Mouse (Mus musculus): ENCODE data around the gene Aqp7. TPM values are rescaled to one million over a fixed set of nuclear protein-coding genes. Genes with fewer than 3 reads are reported as not detected.
A peak's percentile ranks its signal among the peaks of the same experiment; 100 is the strongest.

Aqp7 gene
- polyA plus RNA-seq (2014; fragmentation: Nextera tagmentation; extraction: Ambion mirVana) = 0.16 TPM in 2 replicates

DNA sequence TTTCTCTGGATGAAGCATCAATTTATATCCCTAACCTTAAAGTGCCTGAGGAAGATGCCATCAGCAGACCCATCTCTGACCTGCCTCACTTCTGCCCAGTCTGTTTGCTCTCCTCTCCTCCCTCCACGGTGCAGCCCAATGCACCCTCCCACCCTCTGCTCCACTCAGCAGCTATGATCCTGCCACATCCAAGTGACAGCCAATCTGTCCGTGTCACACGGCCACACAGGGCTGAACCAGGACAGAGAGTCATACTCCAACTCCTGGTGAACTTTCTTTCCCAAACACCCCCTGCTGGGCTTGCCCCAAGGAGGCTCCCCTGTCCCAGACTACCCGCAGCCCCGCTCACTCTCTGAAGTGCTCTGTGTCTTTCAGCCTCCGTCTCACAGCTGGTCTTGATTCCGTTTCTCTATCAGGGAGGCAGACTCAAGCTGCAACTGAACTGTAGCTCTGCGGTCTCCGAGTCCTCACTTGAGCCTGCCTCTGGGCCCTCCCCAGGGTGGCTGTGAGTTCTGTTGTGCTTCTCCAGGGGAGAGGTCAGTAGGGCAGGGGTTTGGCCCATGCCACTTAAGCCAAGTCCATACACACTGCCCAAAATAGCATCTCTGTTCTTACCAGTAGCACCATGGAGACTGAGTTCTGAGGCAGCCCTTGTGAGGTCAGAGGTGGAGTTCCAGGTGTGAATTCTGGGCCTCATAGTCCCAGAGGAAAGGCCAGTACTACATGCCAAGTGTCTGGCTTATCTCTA is at the start of gene Aqp7:
TSS of gene Aqp7 (minus strand) at position 616 of the 748 bp plus-strand sequence.
- Histone ChIP-seq H3K9ac (ENCODE audit: low read length) (no peak within 1 kb of the TSS), H3K4me3 (ENCODE audit: low read depth, low read length) (no peak within 1 kb of the TSS), H3K27ac (ENCODE audit: low read depth) (no peak within 1 kb of the TSS), H3K9me3 (ENCODE audit: control insufficient read depth, low read length) (no peaks in the 10 kb centered on the region), H3K4me1 (replicated peaks; ENCODE audit: control insufficient read depth, insufficient read depth, low read length) (no peaks in the 10 kb centered on the region), H3K4me2 (ENCODE audit: low read length) (no peak within 1 kb of the TSS), H3K27me3 (replicated peaks; ENCODE audit: control insufficient read depth, insufficient read depth, low read length) (no peaks in the 10 kb centered on the region), H3K36me3 (ENCODE audit: control insufficient read depth, insufficient read depth, low read length) (no peaks in the 10 kb centered on the region)
- WGBS = 39% methylated on average over 9 of the region's 9 CpGs
- ATAC-seq (replicated peaks; ENCODE audit: low FRiP score, low TSS enrichment, low read depth) (no peak), DNase-seq (ENCODE audit: low spot score) (no peak)

DNA sequence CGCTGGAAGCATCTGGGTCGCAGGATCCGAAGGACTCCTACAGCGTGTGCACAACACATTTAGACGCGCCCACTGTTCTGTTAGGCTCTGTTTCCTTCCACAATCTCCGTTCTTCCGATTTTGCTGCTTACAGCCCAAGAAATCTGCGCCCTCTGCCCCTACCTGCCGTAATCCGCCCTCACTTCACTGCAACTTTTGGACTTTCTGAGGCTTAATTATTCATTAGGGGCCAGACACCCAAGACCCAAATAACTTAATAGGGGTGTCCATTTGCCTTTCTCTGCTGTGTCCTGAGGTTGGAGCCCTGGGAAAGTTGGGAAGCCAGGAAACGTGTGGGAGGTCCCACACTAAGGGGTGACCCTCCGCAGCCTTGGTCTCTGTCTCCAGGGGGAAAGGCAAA is 49.4 kb upstream of the Aqp7 start:
- DNase-seq (ENCODE audit: low spot score) = no peak
- WGBS = 43% methylated on average over 13 of the region's 13 CpGs
- no peak for ATAC-seq (replicated peaks; ENCODE audit: low FRiP score, low TSS enrichment, low read depth)
- Histone ChIP-seq H3K9me3 (ENCODE audit: control insufficient read depth, low read length) (no peaks in the 10 kb centered on the region), H3K4me3 (ENCODE audit: low read depth, low read length) (0 out of 2 replicates have a peak overlapping the region, but pooled peaks have one; percentile 29), H3K4me1 (replicated peaks; ENCODE audit: control insufficient read depth, insufficient read depth, low read length) (peaks cover 22% of the 10 kb centered on the region), H3K36me3 (ENCODE audit: control insufficient read depth, insufficient read depth, low read length) (no peaks in the 10 kb centered on the region), H3K27ac (ENCODE audit: low read depth) (no peak overlapping the region), H3K4me2 (ENCODE audit: low read length) (no peak overlapping the region), H3K27me3 (replicated peaks; ENCODE audit: control insufficient read depth, insufficient read depth, low read length) (peaks cover 17% of the 10 kb centered on the region; the same call in 1 of the 2 replicates), H3K9ac (ENCODE audit: low read length) (no peak overlapping the region)

DNA sequence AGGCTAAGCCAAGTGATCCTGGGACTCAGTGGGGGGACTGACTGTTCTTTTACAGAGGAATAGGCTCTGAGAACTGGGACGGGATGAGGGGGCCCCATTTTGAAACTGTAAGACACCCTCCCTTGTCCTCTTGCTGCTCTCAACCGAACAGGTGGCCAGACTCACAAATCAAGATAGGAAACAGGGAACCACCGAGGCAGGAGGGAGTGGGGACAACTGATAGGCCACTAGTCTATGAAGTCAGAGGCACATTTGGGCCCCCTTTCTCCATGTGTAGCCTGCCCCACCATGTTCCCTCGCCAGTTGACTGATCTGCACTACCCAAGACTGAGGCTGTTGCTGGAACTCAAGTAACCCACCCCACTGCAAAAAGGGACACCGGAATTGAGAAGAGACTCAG is 48.9 kb upstream of the Aqp7 start:
- no peak overlapping the region for H3K9ac ChIP-seq (ENCODE audit: low read length)
- no peaks in the 10 kb centered on the region for H3K9me3 ChIP-seq (ENCODE audit: control insufficient read depth, low read length)
- no peaks in the 10 kb centered on the region for H3K36me3 ChIP-seq (ENCODE audit: control insufficient read depth, insufficient read depth, low read length)
- no peak overlapping the region for H3K4me3 ChIP-seq (ENCODE audit: low read depth, low read length)
- DNase-seq (ENCODE audit: low spot score) (no peak), ATAC-seq (replicated peaks; ENCODE audit: low FRiP score, low TSS enrichment, low read depth) (no peak)
- peaks cover 17% of the 10 kb centered on the region; the same call in 1 of the 2 replicates for H3K27me3 ChIP-seq (replicated peaks; ENCODE audit: control insufficient read depth, insufficient read depth, low read length)
- H3K27ac ChIP-seq (ENCODE audit: low read depth) = no peak overlapping the region
- 80% methylated on average over 5 of the region's 5 CpGs for WGBS
- H3K4me1 ChIP-seq (replicated peaks; ENCODE audit: control insufficient read depth, insufficient read depth, low read length) = peaks cover 22% of the 10 kb centered on the region
- no peak overlapping the region for H3K4me2 ChIP-seq (ENCODE audit: low read length)

DNA sequence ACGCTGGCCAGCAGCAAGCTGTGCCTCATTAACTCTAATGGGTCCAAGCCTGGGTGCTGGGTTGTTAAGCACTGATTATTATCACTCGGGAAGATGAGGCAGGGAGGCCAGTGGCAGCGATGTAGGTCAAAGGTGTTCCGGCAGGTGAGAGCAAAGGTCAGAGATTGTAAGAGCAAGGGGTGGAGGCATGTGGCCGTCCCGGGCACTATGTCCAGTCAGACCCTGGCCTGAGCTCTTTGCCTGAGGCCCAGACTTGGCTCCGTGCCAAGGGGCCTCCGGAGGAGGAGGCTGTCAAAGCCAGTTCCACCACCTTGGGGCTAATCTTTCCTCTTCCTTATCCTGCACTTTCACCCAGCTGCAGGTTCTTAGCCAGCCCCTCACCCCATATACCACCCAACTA is 48.2 kb upstream of the Aqp7 start:
- H3K9me3 ChIP-seq (ENCODE audit: control insufficient read depth, low read length) = no peaks in the 10 kb centered on the region
- ATAC-seq (replicated peaks; ENCODE audit: low FRiP score, low TSS enrichment, low read depth) (no peak), DNase-seq (ENCODE audit: low spot score) (no peak)
- no peak overlapping the region for H3K4me3 ChIP-seq (ENCODE audit: low read depth, low read length)
- H3K27me3 ChIP-seq (replicated peaks; ENCODE audit: control insufficient read depth, insufficient read depth, low read length) = peaks cover 17% of the 10 kb centered on the region; the same call in 1 of the 2 replicates
- WGBS = 35% methylated on average over 8 of the region's 8 CpGs
- no peak overlapping the region for H3K9ac ChIP-seq (ENCODE audit: low read length)
- peaks cover 22% of the 10 kb centered on the region for H3K4me1 ChIP-seq (replicated peaks; ENCODE audit: control insufficient read depth, insufficient read depth, low read length)
- H3K4me2 ChIP-seq (ENCODE audit: low read length) = no peak overlapping the region
- no peaks in the 10 kb centered on the region for H3K36me3 ChIP-seq (ENCODE audit: control insufficient read depth, insufficient read depth, low read length)
- no peak overlapping the region for H3K27ac ChIP-seq (ENCODE audit: low read depth)

DNA sequence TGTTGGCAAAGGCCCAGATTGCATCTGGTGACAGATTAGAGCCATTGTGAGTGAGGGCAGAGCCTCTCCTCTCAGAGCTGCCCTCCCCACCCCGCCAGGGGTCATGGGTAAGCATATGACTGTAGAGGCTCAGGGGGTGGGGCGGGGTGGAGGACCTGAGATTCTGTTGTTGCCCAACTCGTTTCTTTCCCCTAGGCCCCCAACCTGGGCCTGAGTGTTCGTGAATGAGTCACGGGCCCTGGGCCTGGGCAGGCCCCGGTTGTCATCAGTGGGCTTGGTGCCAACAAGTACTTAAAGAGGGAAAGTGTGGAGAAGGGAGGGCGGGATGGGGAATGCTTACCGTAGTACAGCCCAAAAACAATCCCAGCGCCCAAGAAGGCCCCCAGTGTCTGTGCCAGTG is 46.4 kb upstream of the Aqp7 start:
- no peaks in the 10 kb centered on the region for H3K36me3 ChIP-seq (ENCODE audit: control insufficient read depth, insufficient read depth, low read length)
- no peak for ATAC-seq (replicated peaks; ENCODE audit: low FRiP score, low TSS enrichment, low read depth)
- no peak overlapping the region for H3K27ac ChIP-seq (ENCODE audit: low read depth)
- H3K9ac ChIP-seq (ENCODE audit: low read length) = no peak overlapping the region
- no peak overlapping the region for H3K4me2 ChIP-seq (ENCODE audit: low read length)
- WGBS = 58% methylated on average over 9 of the region's 9 CpGs
- H3K27me3 ChIP-seq (replicated peaks; ENCODE audit: control insufficient read depth, insufficient read depth, low read length) = peaks cover 17% of the 10 kb centered on the region; the same call in 1 of the 2 replicates
- no peaks in the 10 kb centered on the region for H3K9me3 ChIP-seq (ENCODE audit: control insufficient read depth, low read length)
- no peak overlapping the region for H3K4me3 ChIP-seq (ENCODE audit: low read depth, low read length)
- H3K4me1 ChIP-seq (replicated peaks; ENCODE audit: control insufficient read depth, insufficient read depth, low read length) = peaks cover 22% of the 10 kb centered on the region
- DNase-seq (ENCODE audit: low spot score) = no peak

DNA sequence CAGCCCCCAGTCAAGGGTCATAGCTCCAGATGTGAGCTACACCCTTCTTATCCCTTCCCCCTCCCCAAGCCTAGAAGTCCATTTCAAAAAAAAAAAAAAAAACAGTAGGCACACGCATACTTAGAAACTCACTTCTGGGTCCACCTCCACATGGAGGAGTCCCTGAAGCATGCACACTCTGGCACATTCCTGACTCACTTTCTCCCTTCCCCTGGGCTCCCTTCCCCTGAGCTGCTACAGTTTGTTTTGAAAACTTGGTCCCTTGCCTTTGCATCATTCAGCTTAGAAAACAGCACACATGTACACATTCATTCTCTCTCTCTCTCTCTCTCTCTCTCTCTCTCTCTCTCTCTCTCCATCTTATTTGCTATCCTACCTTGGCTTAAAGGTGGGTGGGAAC is 45.0 kb upstream of the Aqp7 start:
- H3K4me3 ChIP-seq (ENCODE audit: low read depth, low read length) = no peak overlapping the region
- ATAC-seq (replicated peaks; ENCODE audit: low FRiP score, low TSS enrichment, low read depth) (no peak), DNase-seq (ENCODE audit: low spot score) (no peak)
- no peaks in the 10 kb centered on the region for H3K36me3 ChIP-seq (ENCODE audit: control insufficient read depth, insufficient read depth, low read length)
- H3K27me3 ChIP-seq (replicated peaks; ENCODE audit: control insufficient read depth, insufficient read depth, low read length) = peaks cover 11% of the 10 kb centered on the region; the same call in 1 of the 2 replicates
- H3K27ac ChIP-seq (ENCODE audit: low read depth) = no peak overlapping the region
- 56% methylated on average over 1 of the region's 1 CpGs for WGBS
- H3K9ac ChIP-seq (ENCODE audit: low read length) = no peak overlapping the region
- H3K4me2 ChIP-seq (ENCODE audit: low read length) = no peak overlapping the region
- H3K4me1 ChIP-seq (replicated peaks; ENCODE audit: control insufficient read depth, insufficient read depth, low read length) = peaks cover 14% of the 10 kb centered on the region
- H3K9me3 ChIP-seq (ENCODE audit: control insufficient read depth, low read length) = no peaks in the 10 kb centered on the region

DNA sequence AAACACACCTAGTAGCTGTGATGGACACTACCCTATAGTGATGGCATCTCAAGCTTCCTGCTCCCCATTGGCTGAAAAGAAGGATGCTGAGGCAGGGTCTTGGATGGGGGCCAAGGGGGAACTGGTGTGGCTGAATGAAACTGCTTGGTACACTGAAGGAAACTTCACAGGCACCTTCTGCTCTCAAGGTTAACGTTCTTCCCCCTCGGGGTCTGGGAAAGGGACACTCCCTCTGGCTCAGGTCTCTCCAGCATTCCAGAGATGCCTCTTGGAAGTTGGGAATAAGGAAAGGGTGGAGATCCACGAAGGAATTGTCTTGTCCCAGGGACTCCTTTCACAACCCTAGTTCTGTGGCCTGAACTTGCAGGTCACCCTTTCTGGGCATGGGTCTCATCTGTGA is 43.5 kb upstream of the Aqp7 start:
- H3K27ac ChIP-seq (ENCODE audit: low read depth) = no peak overlapping the region
- DNase-seq (ENCODE audit: low spot score) (no peak), ATAC-seq (replicated peaks; ENCODE audit: low FRiP score, low TSS enrichment, low read depth) (no peak)
- no peak overlapping the region for H3K4me2 ChIP-seq (ENCODE audit: low read length)
- 31% methylated on average over 3 of the region's 3 CpGs for WGBS
- H3K4me1 ChIP-seq (replicated peaks; ENCODE audit: control insufficient read depth, insufficient read depth, low read length) = peaks cover 8% of the 10 kb centered on the region; the same call in 1 of the 2 replicates
- no peak overlapping the region for H3K9ac ChIP-seq (ENCODE audit: low read length)
- H3K4me3 ChIP-seq (ENCODE audit: low read depth, low read length) = no peak overlapping the region
- no peaks in the 10 kb centered on the region for H3K9me3 ChIP-seq (ENCODE audit: control insufficient read depth, low read length)
- 0 out of 2 replicates have a peak, but pooled peaks cover 2% of the 10 kb centered on the region for H3K27me3 ChIP-seq (replicated peaks; ENCODE audit: control insufficient read depth, insufficient read depth, low read length)
- no peaks in the 10 kb centered on the region for H3K36me3 ChIP-seq (ENCODE audit: control insufficient read depth, insufficient read depth, low read length)

DNA sequence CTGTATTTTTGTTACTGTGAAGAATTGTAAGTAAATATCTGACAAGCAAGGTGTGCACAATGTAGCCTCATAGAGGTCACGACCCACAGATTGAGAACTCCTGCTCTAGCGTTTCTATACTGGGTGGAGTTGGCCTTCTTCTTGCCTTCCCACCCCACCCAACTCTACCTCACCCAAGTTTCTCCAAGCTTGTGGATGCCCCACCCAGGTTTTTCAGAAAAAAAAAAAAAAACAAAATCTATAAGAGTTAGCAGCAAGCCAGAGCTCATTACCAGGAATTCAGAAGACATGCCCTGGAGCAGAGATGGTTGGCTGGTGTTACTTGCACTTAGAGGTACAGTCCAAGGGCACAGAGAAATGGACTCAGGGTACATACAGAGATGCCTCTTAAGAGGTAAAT is 41.8 kb upstream of the Aqp7 start:
- no peak for ATAC-seq (replicated peaks; ENCODE audit: low FRiP score, low TSS enrichment, low read depth)
- 64% methylated on average over 2 of the region's 2 CpGs for WGBS
- no peak overlapping the region for H3K27ac ChIP-seq (ENCODE audit: low read depth)

DNA sequence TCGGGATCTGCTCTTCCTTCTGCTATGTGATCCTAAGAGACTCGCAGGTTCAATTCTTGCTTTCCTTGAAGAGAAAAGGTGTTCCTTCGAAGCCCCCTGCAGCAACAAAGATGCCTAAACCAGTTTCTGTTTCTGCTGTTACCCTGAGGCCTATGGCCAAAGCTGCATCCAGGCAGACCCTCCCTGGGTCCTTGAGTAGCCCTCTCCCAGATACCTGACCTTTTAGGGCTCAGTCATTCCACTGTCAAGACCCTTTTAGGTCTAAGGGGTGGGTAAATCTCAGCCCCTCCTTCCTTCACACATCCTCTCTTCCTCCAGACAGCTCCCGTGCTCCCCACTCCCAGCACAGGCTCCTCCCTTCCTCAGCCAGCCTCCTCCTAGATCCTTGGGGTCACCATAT is 41.2 kb upstream of the Aqp7 start:
- ATAC-seq (replicated peaks; ENCODE audit: low FRiP score, low TSS enrichment, low read depth) (no peak), DNase-seq (ENCODE audit: low spot score) (no peak)
- Histone ChIP-seq H3K27me3 (replicated peaks; ENCODE audit: control insufficient read depth, insufficient read depth, low read length) (no peaks in the 10 kb centered on the region), H3K4me1 (replicated peaks; ENCODE audit: control insufficient read depth, insufficient read depth, low read length) (peaks cover under 1% of the 10 kb centered on the region; the same call in 1 of the 2 replicates), H3K4me2 (ENCODE audit: low read length) (no peak overlapping the region), H3K4me3 (ENCODE audit: low read depth, low read length) (no peak overlapping the region), H3K36me3 (ENCODE audit: control insufficient read depth, insufficient read depth, low read length) (no peaks in the 10 kb centered on the region), H3K9ac (ENCODE audit: low read length) (no peak overlapping the region), H3K27ac (ENCODE audit: low read depth) (no peak overlapping the region), H3K9me3 (ENCODE audit: control insufficient read depth, low read length) (no peaks in the 10 kb centered on the region)
- 81% methylated on average over 4 of the region's 4 CpGs for WGBS

More for the DNA sequence above, 41.8 kb upstream of the Aqp7 start:
- Histone ChIP-seq H3K4me1 (replicated peaks; ENCODE audit: control insufficient read depth, insufficient read depth, low read length) (peaks cover 4% of the 10 kb centered on the region; the same call in 1 of the 2 replicates), H3K36me3 (ENCODE audit: control insufficient read depth, insufficient read depth, low read length) (no peaks in the 10 kb centered on the region), H3K4me2 (ENCODE audit: low read length) (no peak overlapping the region), H3K27me3 (replicated peaks; ENCODE audit: control insufficient read depth, insufficient read depth, low read length) (no peaks in the 10 kb centered on the region), H3K9ac (ENCODE audit: low read length) (no peak overlapping the region), H3K9me3 (ENCODE audit: control insufficient read depth, low read length) (no peaks in the 10 kb centered on the region), H3K4me3 (ENCODE audit: low read depth, low read length) (no peak overlapping the region)
- DNase-seq (ENCODE audit: low spot score) = no peak

Measured in intestine, embryonic 14.5 days (tissue).